Mouse (Mus musculus) heart, postnatal 0 days (tissue): Measurements from ENCODE around the gene Pdzd2. TPM values are rescaled to one million over a fixed set of nuclear protein-coding genes. Genes with fewer than 3 reads are reported as not detected.
A peak's percentile ranks its signal among the peaks of the same experiment; 100 is the strongest.

ENCODE experiments used
- ATAC-seq: fragments of 200-750 bp; cut with Nextera tagmentation; 2 replicates; pipeline ENCODE4 v1.8.0; 2017; ENCODE audit warnings: low read depth, moderate number of reproducible peaks, moderate library complexity; ENCODE audit not compliant: insufficient read depth
- DNase-seq: peaks from one replicate; pipeline ENCODE4 v3.0.0-alpha.2; 2016; ENCODE audit warnings: low spot score
- H3K27ac ChIP-seq: fragments of 300-500 bp; sonication (generic); 2 replicates; pipeline ENCODE4 v1.5.1; 2014; ENCODE audit warnings: low read depth, mild to moderate bottlenecking
- H3K27me3 ChIP-seq: fragments of 300-500 bp; sonication (generic); 2 replicates; pipeline ENCODE4 v1.6.1; 2014; ENCODE audit warnings: low read length, mixed read lengths; ENCODE audit not compliant: control insufficient read depth, insufficient read depth
- H3K36me3 ChIP-seq: fragments of 300-500 bp; sonication (generic); replicated peaks from 2 replicates; pipeline ENCODE4 v1.6.1; 2014; ENCODE audit warnings: low read length, mixed read lengths; ENCODE audit not compliant: control insufficient read depth, insufficient read depth
- H3K4me1 ChIP-seq: fragments of 300-500 bp; sonication (generic); 2 replicates; pipeline ENCODE4 v1.6.1; 2014; ENCODE audit warnings: antibody characterized with exemption; ENCODE audit not compliant: control insufficient read depth, insufficient read depth
- H3K4me2 ChIP-seq: fragments of 300-500 bp; sonication (generic); 2 replicates; pipeline ENCODE4 v1.6.1; 2014; ENCODE audit warnings: low read depth, mild to moderate bottlenecking, low read length, moderate library complexity
- H3K4me3 ChIP-seq: fragments of 300-500 bp; sonication (generic); 2 replicates; pipeline ENCODE4 v1.5.1; 2014; ENCODE audit warnings: low read depth, low read length
- H3K9ac ChIP-seq: fragments of 300-500 bp; sonication (generic); replicated peaks from 2 replicates; pipeline ENCODE4 v1.6.1; 2014; ENCODE audit warnings: low read depth, low read length, mixed read lengths
- H3K9me3 ChIP-seq: fragments of 300-500 bp; sonication (generic); replicated peaks from 2 replicates; pipeline ENCODE4 v1.6.1; 2016; ENCODE audit warnings: low read length; ENCODE audit not compliant: control insufficient read depth
- CTCF ChIP-seq: IDR thresholded peaks from 2 replicates; pipeline ENCODE4 v1.5.1; 2016; ENCODE audit warnings: antibody characterized with exemption, control low read depth, low read depth
- EP300 ChIP-seq: IDR thresholded peaks from 2 replicates; pipeline ENCODE4 v1.6.1; 2016; ENCODE audit warnings: antibody characterized with exemption, low read depth
- WGBS: fragments of 180-500 bp; shearing (Covaris S2); extraction: QIAGEN DNeasy Blood & Tissue Kit; methylation state at CpG from one replicate; pipeline ENCODE4 v1.1.7; 2014; 5-methylcytosine and 5-hydroxymethylcytosine counted together
- polyA plus RNA-seq: library from polyadenylated mRNA; unstranded; fragments of >200 nt; fragmentation: Nextera tagmentation; extraction: Ambion mirVana; gene quantifications from 2 replicates; pipeline ENCODE4 v1.2.1, GENCODE M21; 2015
- total RNA-seq: library from RNA; depleted of rRNA; stranded (reverse); fragments of >200 nt; gene quantifications from 2 replicates; pipeline ENCODE4 v1.2.3, GENCODE M21; 2014; ENCODE audit warnings: low replicate concordance

The Pdzd2 gene
- total and polyA plus RNA-seq, 2 experiments from 2014 or later = 36.1 to 86.0 TPM

DNA sequence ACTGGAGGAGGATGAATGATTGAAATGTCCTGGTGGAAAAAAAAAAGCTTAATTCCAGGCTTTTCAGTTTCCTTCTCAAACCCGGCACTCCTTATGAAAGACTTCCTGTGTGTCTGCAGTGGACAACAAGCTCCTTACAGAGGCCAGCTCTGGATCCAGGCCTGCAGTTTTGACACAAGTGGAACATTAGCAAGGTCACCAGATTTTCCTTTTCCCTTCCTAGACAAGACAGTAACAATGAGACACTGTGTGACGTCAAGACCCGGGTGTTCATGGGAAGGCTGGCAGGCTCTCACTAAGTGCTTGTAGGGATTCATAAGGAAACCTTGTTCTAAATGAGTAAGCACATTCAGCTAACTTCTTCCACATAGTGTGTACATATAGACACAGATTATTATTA lies 248.8 kb downstream of the Pdzd2 start:
- H3K9me3 ChIP-seq = no peaks in the 10 kb centered on the region
- H3K4me3 ChIP-seq = no peak overlapping the region
- TF ChIP-seq CTCF = no peak
- TF ChIP-seq EP300 = no peak
- peaks cover 14% of the 10 kb centered on the region for H3K4me1 ChIP-seq
- peak; percentile 86 for DNase-seq
- no peaks in the 10 kb centered on the region for H3K27me3 ChIP-seq
- peak overlapping the region; percentile 83 for H3K27ac ChIP-seq
- WGBS = 23% methylated on average over 3 of the region's 3 CpGs
- H3K36me3 ChIP-seq = no peaks in the 10 kb centered on the region
- peak overlapping the region; percentile 5; the same call in 1 of the 2 replicates for H3K4me2 ChIP-seq
- no peak overlapping the region for H3K9ac ChIP-seq
- ATAC-seq = peak; percentile 70

GRCm38 (mm10) chr15:12490527-12490926 lies 249.2 kb downstream of the Pdzd2 start:
- Histone ChIP-seq H3K4me1 (peaks cover 14% of the 10 kb centered on the region), H3K36me3 (no peaks in the 10 kb centered on the region), H3K9me3 (no peaks in the 10 kb centered on the region), H3K27ac (peak overlapping the region; percentile 83), H3K4me2 (peak overlapping the region; percentile 5; the same call in 1 of the 2 replicates), H3K4me3 (no peak overlapping the region), H3K9ac (no peak overlapping the region), H3K27me3 (no peaks in the 10 kb centered on the region)
- ATAC-seq = peak; percentile 56
- peak; percentile 70 for DNase-seq
- TF ChIP-seq CTCF (no peak), EP300 (no peak)
- 21% methylated on average over 7 of the region's 7 CpGs for WGBS

DNA sequence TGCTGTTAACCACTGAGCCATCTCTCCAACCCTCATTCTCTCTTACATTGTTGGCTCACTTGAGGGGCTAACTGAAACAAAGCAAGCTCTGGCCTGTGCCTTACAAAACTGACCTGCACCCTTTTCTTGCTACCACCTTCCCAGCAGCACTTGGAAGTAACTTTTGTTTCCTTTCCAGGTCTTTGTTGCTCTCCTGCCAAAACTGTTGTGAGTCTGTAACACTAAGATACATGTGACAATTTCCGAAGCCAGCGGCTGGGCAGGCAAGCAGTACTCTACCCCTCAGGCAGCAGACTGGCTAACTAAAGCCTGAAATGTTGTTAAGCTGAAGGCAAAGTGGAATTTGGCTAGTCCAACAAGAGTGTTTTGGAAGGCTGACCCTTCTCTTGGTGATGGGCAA lies 251.4 kb downstream of the Pdzd2 start:
- Histone ChIP-seq H3K9ac (no peak overlapping the region), H3K27me3 (no peaks in the 10 kb centered on the region), H3K4me3 (no peak overlapping the region), H3K9me3 (no peaks in the 10 kb centered on the region), H3K4me1 (peaks cover 14% of the 10 kb centered on the region), H3K4me2 (no peak overlapping the region), H3K27ac (no peak overlapping the region), H3K36me3 (no peaks in the 10 kb centered on the region)
- DNase-seq (no peak), ATAC-seq (no peak)
- TF ChIP-seq CTCF = no peak
- TF ChIP-seq EP300 = no peak
- WGBS = 74% methylated on average over 2 of the region's 2 CpGs

GRCm38 (mm10) chr15:12481261-12481660 lies 258.5 kb downstream of the Pdzd2 start:
- WGBS = 74% methylated on average over 5 of the region's 5 CpGs
- Histone ChIP-seq H3K4me1 (peaks cover 11% of the 10 kb centered on the region; the same call in 1 of the 2 replicates), H3K9ac (no peak overlapping the region), H3K36me3 (no peaks in the 10 kb centered on the region), H3K27me3 (no peaks in the 10 kb centered on the region), H3K4me2 (no peak overlapping the region), H3K9me3 (no peaks in the 10 kb centered on the region), H3K27ac (no peak overlapping the region), H3K4me3 (no peak overlapping the region)
- no peak for ATAC-seq
- no peak for TF ChIP-seq EP300
- no peak for TF ChIP-seq CTCF
- no peak for DNase-seq

GRCm38 (mm10) chr15:12480369-12480768 lies 259.4 kb downstream of the Pdzd2 start:
- Histone ChIP-seq H3K4me3 (no peak overlapping the region), H3K4me2 (no peak overlapping the region), H3K27ac (no peak overlapping the region), H3K27me3 (no peaks in the 10 kb centered on the region), H3K9ac (no peak overlapping the region), H3K36me3 (no peaks in the 10 kb centered on the region), H3K9me3 (no peaks in the 10 kb centered on the region), H3K4me1 (peaks cover 11% of the 10 kb centered on the region; the same call in 1 of the 2 replicates)
- peak; percentile 40; the same call in 1 of the 2 replicates for ATAC-seq
- DNase-seq = no peak
- no peak for TF ChIP-seq EP300
- TF ChIP-seq CTCF = no peak
- WGBS = 75% methylated on average over 3 of the region's 3 CpGs

- TF ChIP-seq CTCF (no peak), EP300 (no peak)
- DNase-seq (no peak), ATAC-seq (no peak; the same call in 1 of the 2 replicates)
- no peak overlapping the region for H3K4me2 ChIP-seq
- H3K9me3 ChIP-seq = no peaks in the 10 kb centered on the region
- no peaks in the 10 kb centered on the region for H3K36me3 ChIP-seq
- peaks cover 11% of the 10 kb centered on the region; the same call in 1 of the 2 replicates for H3K4me1 ChIP-seq
- H3K27ac ChIP-seq = no peak overlapping the region
- H3K9ac ChIP-seq = no peak overlapping the region
- no peak overlapping the region for H3K4me3 ChIP-seq
- WGBS = 66% methylated on average over 5 of the region's 5 CpGs
- H3K27me3 ChIP-seq = no peaks in the 10 kb centered on the region
Measured at GRCm38 (mm10) chr15:12479326-12479725, 260.4 kb downstream of the Pdzd2 start.
